Mouse (Mus musculus) lung, embryonic 15.5 days (tissue): Measurements from ENCODE around the gene Ciz1. TPM values are rescaled to one million over a fixed set of nuclear protein-coding genes. Genes with fewer than 3 reads are reported as not detected.

Experiments
- ATAC-seq: fragments of 200-750 bp; cut with Nextera tagmentation; 2 replicates; pipeline ENCODE4 v1.8.0; 2017; ENCODE audit warnings: moderate number of reproducible peaks, borderline replicate concordance; ENCODE audit not compliant: low FRiP score, low TSS enrichment; ENCODE audit errors: extremely low read depth
- H3K27ac ChIP-seq: fragments of 300-500 bp; sonication (generic); 2 replicates; pipeline ENCODE4 v1.5.1; 2015; ENCODE audit warnings: moderate library complexity, mild to moderate bottlenecking, inconsistent platforms
- H3K27me3 ChIP-seq: fragments of 300-500 bp; sonication (generic); 2 replicates; pipeline ENCODE4 v1.6.1; 2015; ENCODE audit warnings: inconsistent platforms
- H3K36me3 ChIP-seq: fragments of 300-500 bp; sonication (generic); 2 replicates; pipeline ENCODE4 v1.6.1; 2015; ENCODE audit warnings: inconsistent platforms
- H3K4me1 ChIP-seq: fragments of 300-500 bp; sonication (generic); 2 replicates; pipeline ENCODE4 v1.6.1; 2015; ENCODE audit warnings: inconsistent platforms
- H3K4me2 ChIP-seq: fragments of 300-500 bp; sonication (generic); 2 replicates; pipeline ENCODE4 v1.6.1; 2015; ENCODE audit warnings: inconsistent platforms, mild to moderate bottlenecking, moderate library complexity
- H3K4me3 ChIP-seq: fragments of 300-500 bp; sonication (generic); 2 replicates; pipeline ENCODE4 v1.5.1; 2015; ENCODE audit warnings: mild to moderate bottlenecking, inconsistent platforms
- H3K9ac ChIP-seq: fragments of 300-500 bp; sonication (generic); 2 replicates; pipeline ENCODE4 v1.6.1; 2015; ENCODE audit warnings: inconsistent platforms
- H3K9me3 ChIP-seq: fragments of 300-500 bp; sonication (generic); 2 replicates; pipeline ENCODE4 v1.6.1; 2016; ENCODE audit warnings: inconsistent platforms
- WGBS: fragments of 180-500 bp; shearing (Covaris S2); methylation state at CpG from one replicate; pipeline ENCODE4 v1.1.7; 2015; 5-methylcytosine and 5-hydroxymethylcytosine counted together
- polyA plus RNA-seq: library from polyadenylated mRNA; unstranded; fragments of >200 nt; fragmentation: Nextera tagmentation; extraction: Ambion mirVana; gene quantifications from 2 replicates; pipeline ENCODE4 v1.2.1, GENCODE M21; 2015

Ciz1 gene
- polyA plus RNA-seq, 1 experiment from 2014 or later, result 47.7 TPM

GRCm38 (mm10) chr2:32312318-32312964 lies 39.7 kb upstream of the Ciz1 start:
- WGBS, result 2% methylated on average over 52 of the region's 56 CpGs
- no peaks in the 10 kb centered on the region for H3K9me3 ChIP-seq
- peak overlapping the region; percentile 53 for H3K27ac ChIP-seq
- H3K4me2 ChIP-seq, result peak overlapping the region; percentile 100
- H3K27me3 ChIP-seq, result no peaks in the 10 kb centered on the region
- H3K4me3 ChIP-seq, result peak overlapping the region; percentile 64
- peaks cover 16% of the 10 kb centered on the region for H3K36me3 ChIP-seq
- peak; percentile 80 for ATAC-seq
- H3K9ac ChIP-seq, result peak overlapping the region; percentile 75
- H3K4me1 ChIP-seq, result peaks cover 51% of the 10 kb centered on the region

DNA sequence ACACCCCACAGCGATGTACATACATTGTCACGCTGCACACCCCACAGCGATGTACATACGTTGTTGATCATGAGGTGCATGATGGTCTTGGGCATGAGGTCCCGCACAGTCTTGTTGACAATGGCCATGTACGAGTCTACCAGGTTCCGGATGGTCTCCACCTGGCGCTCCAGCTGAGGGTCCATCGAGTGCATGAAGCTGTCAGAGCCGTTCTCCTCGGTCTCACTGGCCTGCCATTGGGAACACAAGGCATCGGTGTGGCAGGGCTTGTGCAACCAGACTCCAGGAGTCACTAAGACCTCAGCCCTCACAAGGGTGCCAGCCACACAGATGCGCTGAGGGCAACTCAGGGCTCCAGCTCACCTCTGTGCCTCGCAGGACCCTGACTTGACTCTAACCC lies 37.3 kb upstream of the Ciz1 start:
- ATAC-seq, result no peak
- peaks cover 72% of the 10 kb centered on the region for H3K4me1 ChIP-seq
- H3K36me3 ChIP-seq, result no peaks in the 10 kb centered on the region
- H3K9ac ChIP-seq, result no peak overlapping the region
- H3K9me3 ChIP-seq, result no peaks in the 10 kb centered on the region
- 0 out of 2 replicates have a peak overlapping the region, but pooled peaks have one; percentile 57 for H3K4me2 ChIP-seq
- no peaks in the 10 kb centered on the region for H3K27me3 ChIP-seq
- H3K4me3 ChIP-seq, result no peak overlapping the region
- peak overlapping the region; percentile 95 for H3K27ac ChIP-seq
- 88% methylated on average over 14 of the region's 14 CpGs for WGBS

DNA sequence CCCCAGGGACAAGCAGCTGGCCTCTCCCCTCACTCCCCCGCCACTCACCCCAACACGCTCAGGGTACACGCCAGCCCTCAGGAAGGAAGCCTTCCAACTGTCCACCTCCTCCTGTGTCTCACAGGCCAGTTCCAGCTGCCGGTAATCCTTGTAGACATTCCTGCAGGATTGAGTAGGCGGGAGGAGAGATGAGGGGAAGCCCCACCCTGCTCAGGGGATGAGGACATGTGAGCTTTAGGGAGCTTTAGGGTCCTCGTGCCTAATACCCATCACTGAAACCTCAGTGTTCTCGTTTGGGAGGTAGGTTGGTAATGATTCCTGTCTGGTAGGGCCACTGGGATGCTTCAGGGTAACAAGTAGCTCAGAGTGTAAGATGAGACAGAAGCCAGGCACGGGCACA lies 36.4 kb upstream of the Ciz1 start:
- WGBS, result 11% methylated on average over 8 of the region's 8 CpGs
- Histone ChIP-seq H3K4me3 (no peak overlapping the region), H3K9ac (peak overlapping the region; percentile 11; the same call in 1 of the 2 replicates), H3K27ac (peak overlapping the region; percentile 95), H3K27me3 (no peaks in the 10 kb centered on the region), H3K9me3 (no peaks in the 10 kb centered on the region), H3K4me1 (peaks cover 77% of the 10 kb centered on the region), H3K36me3 (no peaks in the 10 kb centered on the region), H3K4me2 (peak overlapping the region; percentile 57)
- no peak for ATAC-seq

DNA sequence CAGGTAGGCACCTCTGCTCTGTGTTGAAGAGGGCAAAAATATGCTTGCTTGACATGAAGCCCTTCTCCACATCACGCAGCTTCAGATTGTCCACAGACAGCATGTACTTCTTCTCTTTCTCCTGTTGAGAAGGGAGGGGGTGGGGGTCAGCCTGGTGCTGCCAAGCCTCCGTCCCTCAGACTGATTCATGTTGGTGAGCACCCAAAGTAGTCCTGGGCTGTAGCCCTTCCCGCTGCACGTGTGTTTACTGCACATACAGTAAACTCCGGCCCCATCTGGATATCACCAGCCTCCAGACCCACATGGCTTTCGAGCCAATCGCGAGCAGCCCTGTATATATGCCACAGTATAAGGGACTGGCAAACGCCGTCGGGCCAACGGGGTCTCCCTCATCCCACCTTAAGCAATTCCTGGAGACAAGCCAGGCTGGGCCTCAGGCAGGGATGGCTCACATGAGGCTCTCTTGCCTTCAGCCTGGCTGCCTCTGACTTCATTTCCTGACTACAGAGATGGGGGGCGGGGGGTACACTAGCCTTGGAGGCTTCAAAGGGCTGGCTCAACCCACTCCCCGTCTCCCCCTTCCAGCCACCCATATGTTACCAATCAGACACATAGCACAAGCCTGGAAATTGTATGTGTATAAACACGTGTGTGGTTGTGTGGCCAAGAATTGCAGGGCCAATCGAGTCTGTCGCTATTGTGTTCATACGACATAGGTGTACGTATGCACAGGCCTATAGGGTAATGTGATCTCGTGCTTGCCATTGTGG lies 35.1 kb upstream of the Ciz1 start:
- H3K4me1 ChIP-seq, result peaks cover 66% of the 10 kb centered on the region
- H3K9ac ChIP-seq, result peak overlapping the region; percentile 2; the same call in 1 of the 2 replicates
- no peaks in the 10 kb centered on the region for H3K27me3 ChIP-seq
- peak overlapping the region; percentile 57 for H3K4me2 ChIP-seq
- ATAC-seq, result peak; percentile 19
- H3K36me3 ChIP-seq, result no peaks in the 10 kb centered on the region
- H3K27ac ChIP-seq, result peak overlapping the region; percentile 95
- WGBS, result 25% methylated on average over 20 of the region's 20 CpGs
- H3K4me3 ChIP-seq, result no peak overlapping the region
- no peaks in the 10 kb centered on the region for H3K9me3 ChIP-seq

- 1% methylated on average over 19 of the region's 19 CpGs for WGBS
- Histone ChIP-seq H3K36me3 (no peaks in the 10 kb centered on the region), H3K4me2 (peak overlapping the region; percentile 57), H3K27me3 (no peaks in the 10 kb centered on the region), H3K27ac (peak overlapping the region; percentile 95), H3K9me3 (no peaks in the 10 kb centered on the region), H3K9ac (peak overlapping the region; percentile 60), H3K4me1 (peaks cover 60% of the 10 kb centered on the region), H3K4me3 (peak overlapping the region; percentile 48)
- ATAC-seq, result peak; percentile 83
Measured at GRCm38 (mm10) chr2:32317791-32318417, 34.2 kb upstream of the Ciz1 start.

DNA sequence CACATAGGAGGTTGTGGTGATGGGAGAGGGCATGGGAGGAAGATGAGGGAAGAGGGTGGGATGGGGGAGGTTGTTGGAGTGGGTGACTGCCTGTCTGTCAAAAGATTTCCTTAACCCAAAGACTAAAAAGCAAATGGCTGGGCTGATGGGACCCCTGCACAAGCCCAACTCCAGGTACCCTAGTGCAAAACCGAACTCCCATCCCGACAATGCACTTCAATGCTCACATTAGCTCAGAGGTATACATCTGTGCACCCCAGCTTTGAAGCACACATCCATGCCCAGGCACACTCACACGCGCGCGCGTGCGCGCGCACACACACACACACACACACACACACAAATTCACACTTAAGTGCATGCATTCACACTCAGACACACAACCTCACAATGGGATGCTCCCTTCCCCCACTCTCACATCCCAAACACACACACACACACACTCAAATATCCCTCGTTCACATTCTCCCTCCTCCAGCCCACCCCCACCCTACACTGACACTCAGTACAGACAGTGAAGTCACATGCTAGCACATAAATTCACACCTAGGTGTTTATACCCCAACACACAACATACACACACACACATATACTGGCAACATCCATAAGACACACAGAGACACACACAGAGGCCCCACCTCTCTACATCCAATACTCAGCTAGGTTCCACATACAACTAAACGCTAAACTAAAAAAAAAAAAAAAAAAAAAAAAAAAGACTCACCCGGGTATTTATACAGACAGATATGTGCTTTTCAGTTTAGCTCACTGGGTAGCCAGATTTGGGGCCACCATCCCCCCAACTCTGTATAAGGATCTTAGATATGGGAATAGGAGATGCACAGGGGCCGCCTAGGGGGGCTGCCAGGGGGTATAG lies 33.2 kb upstream of the Ciz1 start:
- Histone ChIP-seq H3K9ac (peak overlapping the region; percentile 60), H3K9me3 (no peaks in the 10 kb centered on the region), H3K36me3 (no peaks in the 10 kb centered on the region), H3K27me3 (no peaks in the 10 kb centered on the region), H3K4me1 (peaks cover 60% of the 10 kb centered on the region), H3K27ac (peak overlapping the region; percentile 95), H3K4me3 (peak overlapping the region; percentile 48), H3K4me2 (peak overlapping the region; percentile 57)
- no peak for ATAC-seq
- WGBS, result 48% methylated on average over 14 of the region's 14 CpGs

- Histone ChIP-seq H3K9ac (no peak overlapping the region), H3K27me3 (no peaks in the 10 kb centered on the region), H3K27ac (peak overlapping the region; percentile 95), H3K4me3 (peak overlapping the region; percentile 16; the same call in 1 of the 2 replicates), H3K9me3 (no peaks in the 10 kb centered on the region), H3K4me2 (peak overlapping the region; percentile 57), H3K4me1 (peaks cover 58% of the 10 kb centered on the region), H3K36me3 (no peaks in the 10 kb centered on the region)
- ATAC-seq, result peak; percentile 55
- 22% methylated on average over 9 of the region's 9 CpGs for WGBS
Measured at GRCm38 (mm10) chr2:32319586-32320580, 32.2 kb upstream of the Ciz1 start.

DNA sequence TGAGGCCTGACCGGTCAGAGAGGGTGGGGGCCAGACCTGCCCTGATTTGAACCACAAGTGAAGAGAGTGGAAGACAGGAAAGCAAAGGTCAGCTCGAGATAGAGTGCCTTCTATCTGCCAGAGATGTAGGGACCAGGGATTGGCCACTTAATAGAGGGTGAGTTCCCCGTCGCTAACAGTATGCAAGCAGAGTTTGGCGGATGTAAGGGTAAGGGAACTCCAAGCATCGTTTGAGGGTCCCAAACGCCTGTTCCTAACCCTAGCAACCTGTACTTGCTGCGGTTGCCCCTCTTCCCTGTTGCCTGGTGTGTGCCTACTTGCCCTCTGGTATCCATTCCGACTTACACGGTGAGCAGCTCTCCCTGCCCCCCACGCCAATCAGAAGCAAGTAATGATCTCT lies 31.4 kb upstream of the Ciz1 start:
- 67% methylated on average over 11 of the region's 11 CpGs for WGBS
- H3K4me2 ChIP-seq, result no peak overlapping the region
- H3K9ac ChIP-seq, result no peak overlapping the region
- H3K27me3 ChIP-seq, result no peaks in the 10 kb centered on the region
- H3K36me3 ChIP-seq, result no peaks in the 10 kb centered on the region
- no peaks in the 10 kb centered on the region for H3K9me3 ChIP-seq
- peak overlapping the region; percentile 95 for H3K27ac ChIP-seq
- no peak overlapping the region for H3K4me3 ChIP-seq
- H3K4me1 ChIP-seq, result peaks cover 49% of the 10 kb centered on the region
- ATAC-seq, result no peak

GRCm38 (mm10) chr2:32321591-32322298 lies 30.4 kb upstream of the Ciz1 start:
- Histone ChIP-seq H3K4me3 (no peak overlapping the region), H3K27ac (no peak overlapping the region), H3K36me3 (no peaks in the 10 kb centered on the region), H3K9me3 (no peaks in the 10 kb centered on the region), H3K4me1 (peaks cover 40% of the 10 kb centered on the region), H3K9ac (no peak overlapping the region), H3K4me2 (no peak overlapping the region), H3K27me3 (no peaks in the 10 kb centered on the region)
- WGBS, result 66% methylated on average over 9 of the region's 9 CpGs
- ATAC-seq, result no peak
